Mouse (Mus musculus) embryonic facial prominence, embryonic 12.5 days (tissue): ENCODE results near the gene Prdm11. TPM values are rescaled to one million over a fixed set of nuclear protein-coding genes. Genes with fewer than 3 reads are reported as not detected.
A peak's percentile ranks its signal among the peaks of the same experiment; 100 is the strongest.

Experiments used
- ATAC-seq: fragments of 200-750 bp; cut with Nextera tagmentation; 2 replicates; pipeline ENCODE4 v1.8.0; 2017; ENCODE audit not compliant: insufficient number of reproducible peaks, insufficient read depth, low FRiP score, low TSS enrichment
- H3K27ac ChIP-seq: fragments of 300-500 bp; sonication (generic); 2 replicates; pipeline ENCODE4 v1.5.1; 2016; ENCODE audit warnings: mild to moderate bottlenecking
- H3K27me3 ChIP-seq: fragments of 300-500 bp; sonication (generic); 2 replicates; pipeline ENCODE4 v1.6.1; 2016; ENCODE audit warnings: mild to moderate bottlenecking, moderate library complexity
- H3K36me3 ChIP-seq: fragments of 300-500 bp; sonication (generic); 2 replicates; pipeline ENCODE4 v1.6.1; 2016; ENCODE audit warnings: mild to moderate bottlenecking
- H3K4me1 ChIP-seq: fragments of 300-500 bp; sonication (generic); 2 replicates; pipeline ENCODE4 v1.6.1; 2016
- H3K4me2 ChIP-seq: fragments of 300-500 bp; sonication (generic); replicated peaks from 2 replicates; pipeline ENCODE4 v1.6.1; 2016; ENCODE audit warnings: mild to moderate bottlenecking, moderate library complexity
- H3K4me3 ChIP-seq: fragments of 300-500 bp; sonication (generic); 2 replicates; pipeline ENCODE4 v1.5.1; 2016; ENCODE audit warnings: mild to moderate bottlenecking
- H3K9ac ChIP-seq: fragments of 300-500 bp; sonication (generic); 2 replicates; pipeline ENCODE4 v1.6.1; 2016; ENCODE audit warnings: mild to moderate bottlenecking, moderate library complexity
- H3K9me3 ChIP-seq: fragments of 300-500 bp; sonication (generic); 2 replicates; pipeline ENCODE4 v1.6.1; 2016; ENCODE audit warnings: mild to moderate bottlenecking, moderate library complexity
- WGBS: fragments of 180-500 bp; shearing (Covaris S2); methylation state at CpG from one replicate; pipeline ENCODE4 v1.1.7; 2016; 5-methylcytosine and 5-hydroxymethylcytosine counted together
- polyA plus RNA-seq: library from polyadenylated mRNA; unstranded; fragments of >200 nt; fragmentation: Nextera tagmentation; extraction: Ambion mirVana; gene quantifications from 2 replicates; pipeline ENCODE4 v1.2.1, GENCODE M21; 2016

The Prdm11 gene
- polyA plus RNA-seq, 1 experiment from 2014 or later, result 6.2 TPM

DNA sequence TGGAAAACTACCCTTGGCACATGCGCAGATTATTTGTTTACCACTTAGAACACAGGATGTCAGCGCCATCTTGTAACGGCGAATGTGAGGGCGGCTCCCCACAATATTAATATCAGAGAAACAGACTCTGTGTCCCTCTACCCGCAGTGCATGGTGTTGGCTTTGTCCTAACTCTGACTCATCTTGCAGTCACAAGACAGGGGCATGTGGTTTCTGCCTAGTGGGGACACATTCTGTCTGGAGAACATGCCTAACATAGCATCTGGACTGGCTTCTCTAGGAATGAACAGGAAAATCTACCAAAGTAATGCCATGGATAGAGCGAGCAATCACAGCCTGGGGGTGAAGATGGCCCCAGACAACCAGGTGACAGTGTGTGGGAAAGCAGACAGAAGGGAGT, 107.1 kb downstream of the Prdm11 start:
- Histone ChIP-seq H3K36me3 (no peaks in the 10 kb centered on the region), H3K9ac (no peak overlapping the region), H3K27ac (no peak overlapping the region), H3K4me2 (no peak overlapping the region), H3K4me1 (peaks cover 12% of the 10 kb centered on the region), H3K4me3 (no peak overlapping the region), H3K27me3 (no peaks in the 10 kb centered on the region), H3K9me3 (no peaks in the 10 kb centered on the region)
- WGBS, result 94% methylated on average over 7 of the region's 7 CpGs
- ATAC-seq, result no peak

DNA sequence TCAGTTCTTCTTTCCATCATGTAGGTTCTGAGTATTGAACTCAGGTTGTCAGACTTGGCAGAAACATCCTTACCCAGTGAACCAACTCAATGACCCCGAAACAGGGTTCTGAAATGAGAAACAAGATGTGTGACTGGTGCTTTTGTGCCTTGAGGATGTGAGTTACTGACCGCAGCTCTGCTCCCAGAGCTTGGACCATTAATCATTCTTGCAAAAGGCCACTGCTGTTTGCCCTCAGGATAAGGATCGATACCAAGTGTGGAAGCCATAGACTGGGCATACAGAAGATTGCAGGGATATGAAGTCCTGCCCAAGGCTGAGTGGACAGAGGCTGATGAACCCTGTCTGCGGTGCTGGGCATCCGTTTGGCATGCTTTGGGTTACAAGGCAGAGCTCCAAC, 107.9 kb downstream of the Prdm11 start:
- H3K36me3 ChIP-seq, result no peaks in the 10 kb centered on the region
- H3K27me3 ChIP-seq, result no peaks in the 10 kb centered on the region
- H3K4me2 ChIP-seq, result no peak overlapping the region
- no peak overlapping the region for H3K4me3 ChIP-seq
- no peaks in the 10 kb centered on the region for H3K9me3 ChIP-seq
- no peak overlapping the region for H3K9ac ChIP-seq
- no peak overlapping the region for H3K27ac ChIP-seq
- WGBS, result 88% methylated on average over 5 of the region's 5 CpGs
- H3K4me1 ChIP-seq, result peaks cover 12% of the 10 kb centered on the region
- no peak for ATAC-seq

DNA sequence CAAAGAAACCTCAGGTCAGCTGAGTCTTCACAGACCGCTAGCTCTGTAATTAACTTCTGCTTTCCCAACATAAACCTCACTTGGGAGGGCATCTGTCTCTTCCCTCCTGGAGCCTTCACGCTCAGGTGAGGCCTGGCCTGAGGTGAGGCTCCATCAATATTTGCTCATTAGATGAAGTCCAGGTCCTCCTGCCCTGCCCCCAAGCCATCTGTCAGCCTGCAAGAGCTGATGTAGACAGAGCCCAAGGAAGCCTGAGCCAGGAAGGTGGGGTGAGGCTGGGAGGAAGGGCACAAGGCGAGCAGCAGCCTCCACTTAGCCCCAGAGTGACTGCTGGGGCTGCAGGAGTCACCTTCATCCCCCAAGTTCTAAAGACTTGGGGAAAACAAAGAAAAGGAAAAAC, 110.5 kb downstream of the Prdm11 start:
- no peaks in the 10 kb centered on the region for H3K9me3 ChIP-seq
- no peak overlapping the region for H3K4me2 ChIP-seq
- no peak overlapping the region for H3K9ac ChIP-seq
- no peak overlapping the region for H3K27ac ChIP-seq
- H3K4me1 ChIP-seq, result peaks cover 12% of the 10 kb centered on the region
- WGBS, result 50% methylated on average over 3 of the region's 3 CpGs
- no peak overlapping the region for H3K4me3 ChIP-seq
- no peak for ATAC-seq
- no peaks in the 10 kb centered on the region for H3K36me3 ChIP-seq
- H3K27me3 ChIP-seq, result no peaks in the 10 kb centered on the region

DNA sequence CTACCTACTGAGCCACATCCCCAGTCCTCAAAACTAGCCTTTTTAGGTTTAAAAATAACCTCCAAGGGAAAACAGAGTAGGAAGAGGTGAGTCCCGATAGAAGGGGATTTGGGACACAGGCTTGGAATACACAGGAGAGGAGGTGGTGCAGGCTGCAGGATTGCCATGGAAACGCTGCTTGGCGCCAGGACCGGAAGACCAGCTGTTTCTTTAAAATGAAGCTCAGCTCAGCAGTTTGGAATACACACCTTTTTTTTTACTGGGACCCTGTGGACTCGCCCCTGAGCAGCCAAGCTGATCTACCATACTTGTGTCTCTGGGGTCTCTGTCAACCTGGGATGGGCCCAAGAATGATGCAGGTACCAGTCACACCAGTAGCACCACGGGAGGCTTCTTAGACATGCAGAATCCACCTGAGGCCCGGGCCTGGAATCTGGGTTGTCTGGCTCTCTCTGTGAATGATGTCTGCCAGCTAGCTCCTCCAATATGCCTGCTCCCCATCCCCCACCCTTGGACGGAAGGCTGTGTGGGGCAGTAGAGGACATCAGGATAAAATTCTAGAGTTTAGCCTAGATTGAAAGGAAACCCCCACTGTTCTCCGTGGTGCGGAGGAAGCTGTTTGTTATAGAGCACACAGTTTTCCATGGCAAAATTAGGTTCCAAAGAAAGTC, 111.5 kb downstream of the Prdm11 start:
- WGBS, result 19% methylated on average over 10 of the region's 10 CpGs
- H3K4me2 ChIP-seq, result no peak overlapping the region

DNA sequence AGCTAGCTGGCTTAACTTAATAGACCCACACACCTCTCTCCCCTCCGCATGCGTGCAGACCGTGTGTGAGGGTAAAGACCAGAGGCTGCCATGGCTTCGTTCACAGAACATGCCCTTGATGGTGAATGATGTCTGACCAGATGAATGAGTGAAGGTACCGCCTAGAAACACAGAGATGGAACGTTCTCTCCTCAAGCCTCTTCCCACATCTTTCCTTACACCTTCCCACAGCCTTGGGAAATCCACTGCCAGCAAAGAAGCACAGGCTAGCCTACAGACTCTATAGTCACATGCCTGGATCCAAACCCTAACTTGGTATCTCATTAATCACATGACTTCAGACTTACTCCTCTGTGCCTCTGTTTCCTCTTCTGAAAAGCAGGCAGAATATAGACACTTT, 112.6 kb downstream of the Prdm11 start:
- H3K9ac ChIP-seq, result no peak overlapping the region
- peaks cover 12% of the 10 kb centered on the region for H3K4me1 ChIP-seq
- no peaks in the 10 kb centered on the region for H3K27me3 ChIP-seq
- WGBS, result 80% methylated on average over 6 of the region's 6 CpGs
- no peak overlapping the region for H3K4me2 ChIP-seq
- no peaks in the 10 kb centered on the region for H3K9me3 ChIP-seq
- no peaks in the 10 kb centered on the region for H3K36me3 ChIP-seq
- no peak overlapping the region for H3K27ac ChIP-seq
- ATAC-seq, result no peak
- H3K4me3 ChIP-seq, result no peak overlapping the region

More for the DNA sequence above, 111.5 kb downstream of the Prdm11 start:
- H3K36me3 ChIP-seq, result no peaks in the 10 kb centered on the region
- H3K4me1 ChIP-seq, result peaks cover 12% of the 10 kb centered on the region
- no peak for ATAC-seq
- H3K4me3 ChIP-seq, result no peak overlapping the region
- H3K27me3 ChIP-seq, result no peaks in the 10 kb centered on the region
- no peaks in the 10 kb centered on the region for H3K9me3 ChIP-seq
- no peak overlapping the region for H3K27ac ChIP-seq
- H3K9ac ChIP-seq, result no peak overlapping the region

DNA sequence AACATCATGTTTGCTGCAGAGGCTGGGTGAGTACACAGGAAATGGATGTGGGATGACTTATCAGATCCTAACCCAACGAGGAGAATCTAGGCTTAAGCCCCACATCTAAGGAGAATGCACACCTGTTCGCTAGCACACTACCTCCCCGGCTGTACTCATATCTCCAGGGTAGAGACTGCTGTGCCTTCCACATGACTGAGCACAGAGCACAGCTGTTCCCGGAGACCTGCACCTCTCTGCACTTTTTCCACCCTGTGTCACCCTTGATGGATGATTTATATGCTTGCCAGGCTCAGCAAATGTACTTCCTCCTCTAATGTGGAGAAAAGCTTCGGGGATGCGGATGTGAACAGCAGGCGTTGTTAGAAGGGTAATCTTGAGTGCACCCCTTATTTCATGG, 114.9 kb downstream of the Prdm11 start:
- Histone ChIP-seq H3K36me3 (no peaks in the 10 kb centered on the region), H3K4me3 (no peak overlapping the region), H3K27me3 (no peaks in the 10 kb centered on the region), H3K4me1 (peaks cover 12% of the 10 kb centered on the region), H3K27ac (no peak overlapping the region), H3K9me3 (no peaks in the 10 kb centered on the region), H3K9ac (no peak overlapping the region), H3K4me2 (no peak overlapping the region)
- no peak for ATAC-seq
- 76% methylated on average over 7 of the region's 7 CpGs for WGBS

DNA sequence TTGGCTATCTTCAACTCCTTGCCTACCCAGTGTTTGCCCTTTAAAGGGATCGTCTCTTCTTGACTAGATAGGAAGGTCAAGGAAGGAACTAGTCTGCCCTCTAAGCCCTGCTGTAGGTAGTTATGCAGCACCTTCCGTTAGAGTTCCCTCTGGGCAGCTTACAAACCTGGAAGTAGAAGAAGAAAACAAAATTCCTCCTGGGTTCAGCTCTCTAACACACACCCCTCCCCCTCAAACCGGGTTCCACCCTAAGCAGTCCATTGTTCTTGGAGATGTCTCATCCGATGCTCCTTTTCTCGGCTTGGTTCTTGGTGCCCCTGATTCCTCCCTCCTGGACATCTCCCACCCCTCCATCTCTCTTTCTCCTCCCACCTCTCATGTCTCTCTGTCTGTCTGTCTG, 116.3 kb downstream of the Prdm11 start:
- 67% methylated on average over 5 of the region's 5 CpGs for WGBS
- no peak overlapping the region for H3K9ac ChIP-seq
- no peak overlapping the region for H3K4me3 ChIP-seq
- H3K27ac ChIP-seq, result no peak overlapping the region
- H3K4me2 ChIP-seq, result no peak overlapping the region
- H3K4me1 ChIP-seq, result peaks cover 6% of the 10 kb centered on the region
- ATAC-seq, result no peak
- H3K9me3 ChIP-seq, result no peaks in the 10 kb centered on the region
- no peaks in the 10 kb centered on the region for H3K36me3 ChIP-seq
- H3K27me3 ChIP-seq, result no peaks in the 10 kb centered on the region

DNA sequence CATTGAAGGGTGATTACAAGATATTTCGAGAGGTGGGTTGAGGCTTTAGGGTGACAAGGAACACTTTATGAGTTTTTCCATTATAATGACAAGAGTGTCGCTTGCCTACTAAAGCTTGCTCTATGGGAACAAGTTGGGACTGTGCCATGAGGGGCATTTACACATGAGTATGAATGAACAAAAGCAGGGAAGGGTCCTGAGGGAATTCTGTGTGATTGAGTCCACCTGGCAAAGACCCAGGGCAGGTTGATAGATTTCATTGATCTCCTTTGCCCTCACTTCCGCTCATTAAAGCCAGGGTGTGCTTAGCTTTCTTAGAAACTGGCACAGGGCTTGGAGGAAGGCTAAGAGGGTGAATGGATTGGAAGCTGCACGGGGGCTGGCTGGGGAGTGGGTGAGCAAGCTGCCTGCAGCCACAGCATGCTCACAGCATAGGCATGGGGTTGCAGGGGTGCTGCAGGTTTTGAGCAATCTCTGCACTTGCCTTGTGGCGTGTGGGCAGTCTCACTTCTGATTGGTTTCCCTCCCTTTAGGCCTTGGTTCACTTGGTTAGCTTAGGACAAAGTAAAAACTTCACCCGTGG, 121.2 kb downstream of the Prdm11 start:
- 68% methylated on average over 6 of the region's 6 CpGs for WGBS
- no peak overlapping the region for H3K9ac ChIP-seq
- no peaks in the 10 kb centered on the region for H3K36me3 ChIP-seq
- no peak overlapping the region for H3K4me2 ChIP-seq
- H3K27me3 ChIP-seq, result no peaks in the 10 kb centered on the region
- no peak for ATAC-seq
- H3K27ac ChIP-seq, result no peak overlapping the region
- H3K4me1 ChIP-seq, result no peaks in the 10 kb centered on the region
- H3K4me3 ChIP-seq, result no peak overlapping the region
- no peaks in the 10 kb centered on the region for H3K9me3 ChIP-seq

DNA sequence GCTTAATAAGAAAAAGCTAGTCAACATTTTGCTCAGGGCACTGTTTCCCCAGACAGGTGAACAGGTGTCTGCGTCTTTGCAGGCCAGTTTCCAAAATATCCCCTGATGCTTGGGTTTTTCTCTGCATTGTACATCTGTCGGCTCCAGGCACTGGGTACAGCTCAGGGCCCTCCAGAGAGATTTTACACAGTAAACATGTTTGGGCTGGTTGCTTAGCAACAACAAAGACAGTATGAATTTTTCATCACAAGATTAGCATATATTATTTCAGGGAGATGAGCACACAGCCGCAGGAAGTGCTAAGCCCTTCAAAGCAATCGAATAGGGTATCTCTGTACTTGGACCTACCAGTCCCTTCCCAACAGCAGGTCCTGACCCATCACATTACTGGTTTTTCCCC, 125.3 kb downstream of the Prdm11 start:
- Histone ChIP-seq H3K27ac (no peak overlapping the region), H3K36me3 (no peaks in the 10 kb centered on the region), H3K4me2 (no peak overlapping the region), H3K4me3 (no peak overlapping the region), H3K27me3 (peaks cover 18% of the 10 kb centered on the region), H3K9me3 (no peaks in the 10 kb centered on the region), H3K9ac (no peak overlapping the region), H3K4me1 (peaks cover 13% of the 10 kb centered on the region; the same call in 1 of the 2 replicates)
- no peak for ATAC-seq
- WGBS, result 85% methylated on average over 4 of the region's 4 CpGs

DNA sequence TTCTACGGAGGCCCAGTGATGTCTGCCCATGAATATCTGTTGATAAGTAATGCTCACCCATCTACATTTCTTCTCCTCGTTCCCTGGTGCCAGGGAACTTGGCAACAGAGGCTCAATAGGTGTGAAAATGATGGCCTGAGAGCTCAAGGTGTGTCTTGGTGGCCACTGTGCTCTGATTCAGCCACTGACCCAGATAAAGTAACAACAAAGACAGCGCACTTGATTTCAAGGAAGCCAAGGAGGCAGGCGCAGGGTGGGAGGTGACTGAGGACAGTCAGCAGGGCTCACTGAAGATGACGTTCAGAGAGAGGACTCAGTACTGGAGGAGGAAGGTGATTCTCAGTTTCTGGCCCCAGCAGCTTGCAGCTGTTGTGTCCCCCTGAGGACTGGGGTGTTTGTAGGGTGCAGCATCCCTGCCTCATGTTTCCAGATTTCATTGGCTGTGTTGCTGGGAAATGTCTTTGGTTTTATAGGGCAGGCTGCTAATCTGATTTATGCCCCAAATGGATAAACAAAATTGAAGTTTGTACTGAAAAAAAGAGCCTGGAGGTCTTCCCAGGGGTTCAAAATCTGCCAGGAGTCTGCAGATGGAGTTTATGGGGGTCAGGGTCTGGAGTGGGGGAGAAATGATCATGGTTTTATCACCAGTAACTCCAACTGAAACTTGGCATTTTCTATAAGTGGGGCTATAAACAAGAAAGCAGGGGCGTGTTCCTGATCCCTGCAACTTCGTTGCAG, 128.4 kb downstream of the Prdm11 start:
- no peak for ATAC-seq
- Histone ChIP-seq H3K4me3 (no peak overlapping the region), H3K9ac (no peak overlapping the region), H3K4me1 (peaks cover 19% of the 10 kb centered on the region; the same call in 1 of the 2 replicates), H3K27ac (no peak overlapping the region), H3K4me2 (no peak overlapping the region), H3K36me3 (no peaks in the 10 kb centered on the region), H3K9me3 (no peaks in the 10 kb centered on the region), H3K27me3 (peaks cover 48% of the 10 kb centered on the region)
- WGBS, result 48% methylated on average over 7 of the region's 7 CpGs

DNA sequence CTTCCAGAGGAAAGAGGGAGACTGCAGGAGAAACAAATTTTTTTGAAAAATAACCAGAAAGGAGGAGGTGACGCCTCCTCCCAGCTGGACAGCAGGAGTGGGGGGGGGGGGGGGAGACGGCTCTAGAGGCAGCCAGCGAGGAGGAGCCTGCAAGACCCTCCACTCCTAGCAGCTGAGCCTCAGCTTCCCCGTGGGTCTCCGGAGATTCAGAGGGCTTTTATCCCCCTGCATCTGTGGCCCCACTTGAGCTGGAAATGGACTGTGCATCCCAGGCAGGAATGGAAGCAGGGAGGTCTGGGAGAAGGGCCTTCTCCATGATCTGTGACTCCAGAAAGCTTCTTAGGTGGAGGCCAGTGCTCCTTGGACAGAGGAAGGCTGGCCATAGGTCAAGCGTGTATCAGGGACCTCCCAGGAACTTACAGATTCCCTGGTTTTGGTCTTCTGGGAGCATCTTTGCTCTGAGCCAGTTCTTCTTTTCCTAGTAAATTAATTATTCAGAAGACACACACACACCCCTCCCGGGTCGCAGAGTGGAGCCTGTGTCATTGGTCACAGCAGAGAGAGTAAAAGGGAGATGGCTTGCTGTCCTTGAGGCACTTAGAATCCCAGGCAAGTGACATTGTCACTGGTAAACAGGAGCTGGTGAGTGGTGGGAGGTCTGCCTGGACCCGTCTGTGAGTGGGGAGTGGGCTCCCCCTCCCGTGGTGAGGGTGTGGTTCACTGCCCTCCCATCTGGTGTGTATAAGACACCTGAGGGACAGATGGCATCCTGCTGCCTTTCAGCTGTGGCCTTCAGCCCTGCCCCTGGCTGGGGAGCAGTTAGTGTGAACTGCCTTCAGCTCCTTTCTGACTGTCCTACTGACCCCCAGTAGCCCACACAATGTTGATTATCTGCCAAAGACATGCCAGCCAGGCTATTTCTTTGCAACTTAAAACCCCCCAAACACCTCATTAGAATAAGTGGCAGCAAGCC, 130.0 kb downstream of the Prdm11 start:
- Histone ChIP-seq H3K4me3 (peak overlapping the region; percentile 37), H3K36me3 (no peaks in the 10 kb centered on the region), H3K4me1 (peaks cover 19% of the 10 kb centered on the region; the same call in 1 of the 2 replicates), H3K4me2 (peak overlapping the region; percentile 71), H3K27ac (no peak overlapping the region), H3K9ac (no peak overlapping the region), H3K27me3 (peaks cover 52% of the 10 kb centered on the region), H3K9me3 (no peaks in the 10 kb centered on the region)
- 11% methylated on average over 9 of the region's 10 CpGs for WGBS
- no peak for ATAC-seq
